Mouse (Mus musculus): ENCODE data around the gene Thop1. TPM values are rescaled to one million over a fixed set of nuclear protein-coding genes. Genes with fewer than 3 reads are reported as not detected.

The Thop1 gene
- polyA plus RNA-seq, 1 experiment from 2014 or later: 51.4 TPM

- Histone ChIP-seq H3K9me3 (ENCODE audit: control insufficient read depth, low read length) (no peaks in the 10 kb centered on the region), H3K27me3 (ENCODE audit: control insufficient read depth, insufficient read depth, low read length) (no peaks in the 10 kb centered on the region), H3K4me1 (ENCODE audit: control insufficient read depth, insufficient read depth, low read length) (peaks cover 3% of the 10 kb centered on the region; the same call in 1 of the 2 replicates), H3K4me3 (ENCODE audit: low read depth, low read length) (no peak overlapping the region), H3K36me3 (ENCODE audit: control insufficient read depth, insufficient read depth, low read length) (no peaks in the 10 kb centered on the region), H3K4me2 (no peak overlapping the region), H3K27ac (ENCODE audit: low read depth, low read length) (no peak overlapping the region), H3K9ac (ENCODE audit: low read length) (no peak overlapping the region)
- 63% methylated on average over 2 of the region's 2 CpGs for WGBS
- DNase-seq (ENCODE audit: low spot score, missing footprints): no peak
- 0 out of 2 replicates have a peak, but pooled peaks have one; percentile 23 for ATAC-seq (ENCODE audit: low FRiP score)
Measured at GRCm38 (mm10) chr10:81089216-81089615, 19.4 kb downstream of the Thop1 start.

- no peak for DNase-seq (ENCODE audit: low spot score, missing footprints)
- H3K9ac ChIP-seq (ENCODE audit: low read length): no peak overlapping the region
- H3K27me3 ChIP-seq (ENCODE audit: control insufficient read depth, insufficient read depth, low read length): no peaks in the 10 kb centered on the region
- no peak overlapping the region for H3K4me2 ChIP-seq
- no peaks in the 10 kb centered on the region for H3K9me3 ChIP-seq (ENCODE audit: control insufficient read depth, low read length)
- no peak overlapping the region for H3K4me3 ChIP-seq (ENCODE audit: low read depth, low read length)
- peaks cover 3% of the 10 kb centered on the region; the same call in 1 of the 2 replicates for H3K4me1 ChIP-seq (ENCODE audit: control insufficient read depth, insufficient read depth, low read length)
- WGBS: 78% methylated on average over 7 of the region's 7 CpGs
- H3K36me3 ChIP-seq (ENCODE audit: control insufficient read depth, insufficient read depth, low read length): no peaks in the 10 kb centered on the region
- ATAC-seq (ENCODE audit: low FRiP score): no peak
- H3K27ac ChIP-seq (ENCODE audit: low read depth, low read length): no peak overlapping the region
Measured at GRCm38 (mm10) chr10:81090621-81091020, 20.8 kb downstream of the Thop1 start.

GRCm38 (mm10) chr10:81092465-81093250 is 22.8 kb downstream of the Thop1 start:
- DNase-seq (ENCODE audit: low spot score, missing footprints) (no peak), ATAC-seq (ENCODE audit: low FRiP score) (no peak)
- Histone ChIP-seq H3K27ac (ENCODE audit: low read depth, low read length) (no peak overlapping the region), H3K4me2 (no peak overlapping the region), H3K4me1 (ENCODE audit: control insufficient read depth, insufficient read depth, low read length) (peaks cover 3% of the 10 kb centered on the region; the same call in 1 of the 2 replicates), H3K4me3 (ENCODE audit: low read depth, low read length) (no peak overlapping the region), H3K36me3 (ENCODE audit: control insufficient read depth, insufficient read depth, low read length) (no peaks in the 10 kb centered on the region), H3K9me3 (ENCODE audit: control insufficient read depth, low read length) (no peaks in the 10 kb centered on the region), H3K9ac (ENCODE audit: low read length) (no peak overlapping the region), H3K27me3 (ENCODE audit: control insufficient read depth, insufficient read depth, low read length) (no peaks in the 10 kb centered on the region)
- 67% methylated on average over 22 of the region's 22 CpGs for WGBS

GRCm38 (mm10) chr10:81094931-81095678 is 25.3 kb downstream of the Thop1 start:
- no peak overlapping the region for H3K9ac ChIP-seq (ENCODE audit: low read length)
- no peak for DNase-seq (ENCODE audit: low spot score, missing footprints)
- no peaks in the 10 kb centered on the region for H3K9me3 ChIP-seq (ENCODE audit: control insufficient read depth, low read length)
- H3K4me1 ChIP-seq (ENCODE audit: control insufficient read depth, insufficient read depth, low read length): no peaks in the 10 kb centered on the region
- no peaks in the 10 kb centered on the region for H3K27me3 ChIP-seq (ENCODE audit: control insufficient read depth, insufficient read depth, low read length)
- H3K36me3 ChIP-seq (ENCODE audit: control insufficient read depth, insufficient read depth, low read length): no peaks in the 10 kb centered on the region
- 57% methylated on average over 9 of the region's 9 CpGs for WGBS
- no peak for ATAC-seq (ENCODE audit: low FRiP score)
- H3K4me3 ChIP-seq (ENCODE audit: low read depth, low read length): no peak overlapping the region
- H3K4me2 ChIP-seq: no peak overlapping the region
- no peak overlapping the region for H3K27ac ChIP-seq (ENCODE audit: low read depth, low read length)

- Histone ChIP-seq H3K4me2 (peak within 1 kb of the TSS; percentile 81), H3K27me3 (ENCODE audit: control insufficient read depth, insufficient read depth, low read length) (no peaks in the 10 kb centered on the region), H3K4me1 (ENCODE audit: control insufficient read depth, insufficient read depth, low read length) (peaks cover 16% of the 10 kb centered on the region), H3K36me3 (ENCODE audit: control insufficient read depth, insufficient read depth, low read length) (peaks cover 18% of the 10 kb centered on the region), H3K9me3 (ENCODE audit: control insufficient read depth, low read length) (no peaks in the 10 kb centered on the region), H3K9ac (ENCODE audit: low read length) (peak within 1 kb of the TSS; percentile 99), H3K27ac (ENCODE audit: low read depth, low read length) (peak within 1 kb of the TSS; percentile 99), H3K4me3 (ENCODE audit: low read depth, low read length) (peak within 1 kb of the TSS; percentile 90)
- DNase-seq (ENCODE audit: low spot score, missing footprints): peak; percentile 100
- under 1% methylated on average over 56 of the region's 56 CpGs for WGBS
- ATAC-seq (ENCODE audit: low FRiP score): peak; percentile 92
Measured at GRCm38 (mm10) chr10:81105565-81106112, 35.8 kb downstream of the Thop1 start, which contains the start of gene Map2k2. Gene Map2k2 (plus strand): TSS chr10:81105915.

GRCm38 (mm10) chr10:81106113-81106721 is 36.4 kb downstream of the Thop1 start:
- under 1% methylated on average over 34 of the region's 35 CpGs for WGBS
- peak overlapping the region; percentile 99 for H3K9ac ChIP-seq (ENCODE audit: low read length)
- no peaks in the 10 kb centered on the region for H3K9me3 ChIP-seq (ENCODE audit: control insufficient read depth, low read length)
- H3K4me3 ChIP-seq (ENCODE audit: low read depth, low read length): peak overlapping the region; percentile 90
- peak overlapping the region; percentile 99 for H3K27ac ChIP-seq (ENCODE audit: low read depth, low read length)
- H3K36me3 ChIP-seq (ENCODE audit: control insufficient read depth, insufficient read depth, low read length): peaks cover 19% of the 10 kb centered on the region
- DNase-seq (ENCODE audit: low spot score, missing footprints) (peak; percentile 99), ATAC-seq (ENCODE audit: low FRiP score) (peak; percentile 92)
- peak overlapping the region; percentile 81 for H3K4me2 ChIP-seq
- H3K27me3 ChIP-seq (ENCODE audit: control insufficient read depth, insufficient read depth, low read length): no peaks in the 10 kb centered on the region
- H3K4me1 ChIP-seq (ENCODE audit: control insufficient read depth, insufficient read depth, low read length): peaks cover 16% of the 10 kb centered on the region

GRCm38 (mm10) chr10:81112946-81113345 is 43.1 kb downstream of the Thop1 start:
- 95% methylated on average over 6 of the region's 6 CpGs for WGBS

GRCm38 (mm10) chr10:81119625-81120024 is 49.8 kb downstream of the Thop1 start:
- Histone ChIP-seq H3K4me3 (ENCODE audit: low read depth, low read length) (no peak overlapping the region), H3K27me3 (ENCODE audit: control insufficient read depth, insufficient read depth, low read length) (no peaks in the 10 kb centered on the region), H3K4me2 (no peak overlapping the region), H3K9ac (ENCODE audit: low read length) (no peak overlapping the region), H3K27ac (ENCODE audit: low read depth, low read length) (no peak overlapping the region), H3K36me3 (ENCODE audit: control insufficient read depth, insufficient read depth, low read length) (peaks cover 41% of the 10 kb centered on the region), H3K9me3 (ENCODE audit: control insufficient read depth, low read length) (no peaks in the 10 kb centered on the region), H3K4me1 (ENCODE audit: control insufficient read depth, insufficient read depth, low read length) (no peaks in the 10 kb centered on the region)
- DNase-seq (ENCODE audit: low spot score, missing footprints): no peak
- WGBS: 93% methylated on average over 10 of the region's 10 CpGs
- ATAC-seq (ENCODE audit: low FRiP score): no peak

More at GRCm38 (mm10) chr10:81112946-81113345, 43.1 kb downstream of the Thop1 start:
- Histone ChIP-seq H3K27ac (ENCODE audit: low read depth, low read length) (no peak overlapping the region), H3K4me3 (ENCODE audit: low read depth, low read length) (no peak overlapping the region), H3K9ac (ENCODE audit: low read length) (no peak overlapping the region), H3K9me3 (ENCODE audit: control insufficient read depth, low read length) (no peaks in the 10 kb centered on the region), H3K4me1 (ENCODE audit: control insufficient read depth, insufficient read depth, low read length) (no peaks in the 10 kb centered on the region), H3K36me3 (ENCODE audit: control insufficient read depth, insufficient read depth, low read length) (peaks cover 44% of the 10 kb centered on the region), H3K4me2 (no peak overlapping the region), H3K27me3 (ENCODE audit: control insufficient read depth, insufficient read depth, low read length) (no peaks in the 10 kb centered on the region)
- no peak for DNase-seq (ENCODE audit: low spot score, missing footprints)
- no peak for ATAC-seq (ENCODE audit: low FRiP score)

Data from midbrain, embryonic 11.5 days (tissue).